Mouse (Mus musculus) embryonic facial prominence, embryonic 14.5 days (tissue): Measurements from ENCODE around the gene AU022252. TPM values are rescaled to one million over a fixed set of nuclear protein-coding genes. Genes with fewer than 3 reads are reported as not detected.
"Not testable (repeated sequence)": the region's sequence is repeated elsewhere in the genome, so short reads cannot be mapped to it uniquely, and the experiment has no call there.

Source experiments
- ATAC-seq: fragments of 200-750 bp; cut with Nextera tagmentation; 2 replicates; pipeline ENCODE4 v1.8.0; 2017; ENCODE audit warnings: low read depth, moderate number of reproducible peaks, moderate TSS enrichment
- DNase-seq: peaks from one replicate; pipeline ENCODE4 v3.0.0-alpha.2; 2015; ENCODE audit warnings: low spot score
- H3K27ac ChIP-seq: fragments of 300-500 bp; sonication (generic); replicated peaks from 2 replicates; pipeline ENCODE4 v1.5.1; 2014; ENCODE audit warnings: low read depth, mild to moderate bottlenecking, low read length, moderate library complexity
- H3K27me3 ChIP-seq: fragments of 300-500 bp; sonication (generic); replicated peaks from 2 replicates; pipeline ENCODE4 v1.6.1; 2014; ENCODE audit warnings: low read length; ENCODE audit not compliant: control insufficient read depth, insufficient read depth
- H3K36me3 ChIP-seq: fragments of 300-500 bp; sonication (generic); 2 replicates; pipeline ENCODE4 v1.6.1; 2014; ENCODE audit warnings: low read length, mixed read lengths; ENCODE audit not compliant: control insufficient read depth, insufficient read depth
- H3K4me1 ChIP-seq: fragments of 300-500 bp; sonication (generic); 2 replicates; pipeline ENCODE4 v1.6.1; 2014; ENCODE audit warnings: antibody characterized with exemption, low read length; ENCODE audit not compliant: control insufficient read depth, insufficient read depth
- H3K4me2 ChIP-seq: fragments of 300-500 bp; sonication (generic); 2 replicates; pipeline ENCODE4 v1.6.1; 2014; ENCODE audit warnings: low read depth, mild to moderate bottlenecking, low read length, moderate library complexity, mixed read lengths
- H3K4me3 ChIP-seq: fragments of 300-500 bp; sonication (generic); 2 replicates; pipeline ENCODE4 v1.5.1; 2014; ENCODE audit warnings: low read depth, mild to moderate bottlenecking, low read length
- H3K9ac ChIP-seq: fragments of 300-500 bp; sonication (generic); 2 replicates; pipeline ENCODE4 v1.6.1; 2014; ENCODE audit warnings: low read depth, mild to moderate bottlenecking, low read length, moderate library complexity, mixed read lengths
- H3K9me3 ChIP-seq: fragments of 300-500 bp; sonication (generic); 2 replicates; pipeline ENCODE4 v1.6.1; 2016; ENCODE audit warnings: low read length; ENCODE audit not compliant: control insufficient read depth
- WGBS: fragments of 180-500 bp; shearing (Covaris S2); extraction: QIAGEN DNeasy Blood & Tissue Kit; methylation state at CpG from one replicate; pipeline ENCODE4 v1.1.7; 2014; 5-methylcytosine and 5-hydroxymethylcytosine counted together
- polyA plus RNA-seq: library from polyadenylated mRNA; unstranded; fragments of >200 nt; fragmentation: Nextera tagmentation; extraction: Ambion mirVana; gene quantifications from 2 replicates; pipeline ENCODE4 v1.2.1, GENCODE M21; 2014

AU022252 gene
- 28.1 and 31.4 TPM in 2 replicates for polyA plus RNA-seq

DNA sequence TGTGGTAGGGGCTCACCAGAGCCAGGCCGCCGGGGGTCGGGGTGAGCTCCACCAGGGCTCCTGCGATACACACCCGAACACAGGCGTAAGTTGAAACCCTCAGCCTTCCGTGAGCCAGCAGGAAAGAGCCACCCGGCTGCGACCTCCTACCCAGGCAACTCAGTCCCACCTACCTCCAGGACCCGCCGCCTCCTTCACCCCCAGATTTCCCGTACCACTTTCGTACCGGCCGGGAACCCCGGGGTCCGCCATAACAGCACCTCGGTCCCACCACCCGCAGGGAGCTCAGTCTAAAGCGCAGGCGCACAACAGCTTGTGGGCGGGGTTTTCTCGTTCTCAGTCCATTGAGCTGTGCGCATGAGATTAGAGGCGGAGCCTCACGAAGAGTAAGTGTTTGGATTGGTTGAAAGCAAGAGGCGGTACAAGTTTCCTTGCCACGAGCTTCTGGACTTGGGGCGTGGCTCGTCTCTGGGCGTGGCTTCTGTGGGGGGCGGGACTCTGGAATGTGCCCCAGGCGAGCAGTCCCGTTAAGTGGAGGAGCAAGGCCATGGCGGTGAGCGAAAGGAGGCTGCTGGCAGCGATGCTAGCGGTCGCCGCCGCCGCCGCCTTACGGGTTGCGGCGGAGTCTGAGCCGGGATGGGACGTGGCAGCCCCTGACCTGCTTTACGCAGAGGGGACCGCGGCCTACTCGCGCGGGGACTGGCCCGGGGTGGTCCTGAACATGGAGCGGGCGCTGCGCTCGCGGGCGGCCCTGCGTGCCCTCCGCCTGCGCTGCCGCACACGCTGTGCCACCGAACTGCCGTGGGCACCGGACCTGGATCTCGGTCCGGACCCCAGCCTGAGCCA is at the start of gene AU022252, which contains the start of gene P3h1:
AU022252 (minus strand) TSS at position 303 of the 846 bp plus-strand sequence.
P3h1 (plus strand) TSS at position 506 of the 846 bp plus-strand sequence.
- Histone ChIP-seq H3K4me2 (peak within 1 kb of the TSS; percentile 81), H3K9ac (peak within 1 kb of the TSS; percentile 91), H3K27ac (peak within 1 kb of the TSS; percentile 70), H3K27me3 (no peaks in the 10 kb centered on the region), H3K9me3 (no peaks in the 10 kb centered on the region), H3K4me3 (peak within 1 kb of the TSS; percentile 95), H3K36me3 (peaks cover 35% of the 10 kb centered on the region), H3K4me1 (peaks cover 11% of the 10 kb centered on the region)
- 0% methylated on average over 35 of the region's 71 CpGs for WGBS
- DNase-seq (peak; percentile 100), ATAC-seq (peak; percentile 96)

DNA sequence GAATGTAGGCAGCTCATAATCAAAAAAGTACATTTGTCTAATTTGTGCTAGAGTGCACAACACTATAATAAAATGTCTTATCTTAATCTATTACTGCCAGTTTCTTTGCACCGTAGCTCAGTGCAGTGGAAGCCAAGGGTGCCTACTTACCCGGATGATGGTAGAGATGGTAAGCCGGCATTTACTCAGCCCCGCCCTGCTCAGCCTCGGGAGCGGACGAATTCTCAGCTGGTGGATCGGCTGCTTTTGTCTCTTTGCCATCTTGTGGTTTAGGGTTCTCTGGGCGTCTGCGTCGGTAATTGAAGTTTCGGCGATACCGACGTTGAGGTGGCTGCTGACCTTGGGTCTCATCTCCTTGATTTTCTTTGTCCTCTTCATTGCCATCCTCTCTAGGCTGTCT is 46.3 kb upstream of the AU022252 start:
- not testable (repeated sequence) for ATAC-seq, DNase-seq, H3K4me1 ChIP-seq, H3K9ac ChIP-seq, H3K4me3 ChIP-seq, H3K4me2 ChIP-seq, H3K27ac ChIP-seq, H3K9me3 ChIP-seq, H3K27me3 ChIP-seq
- H3K36me3 ChIP-seq, result peaks cover 93% of the 10 kb centered on the region
- 88% methylated on average over 15 of the region's 15 CpGs for WGBS

DNA sequence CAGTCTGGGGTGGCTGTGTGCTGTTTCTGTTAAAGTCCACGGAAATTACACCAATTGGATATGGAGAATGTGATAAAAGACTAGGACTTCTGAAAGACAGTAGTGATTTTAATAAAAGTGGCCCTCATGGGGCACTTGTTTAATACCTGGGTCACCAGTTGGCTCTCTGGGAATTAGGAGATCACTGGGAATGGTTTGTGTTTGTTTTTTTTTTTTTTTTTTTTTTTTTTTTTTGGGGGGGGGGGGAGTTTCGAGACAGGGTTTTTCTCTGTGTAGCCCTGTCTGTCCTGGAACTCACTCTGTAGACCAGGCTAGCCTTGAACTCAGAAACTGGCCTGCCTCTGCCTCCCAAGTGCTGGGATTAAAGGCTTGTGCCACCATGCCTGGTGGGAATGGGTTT is 43.2 kb upstream of the AU022252 start:
- H3K4me2 ChIP-seq, result no peak overlapping the region
- no peaks in the 10 kb centered on the region for H3K9me3 ChIP-seq
- peaks cover 94% of the 10 kb centered on the region for H3K36me3 ChIP-seq
- WGBS, result 78% methylated on average over 2 of the region's 2 CpGs
- ATAC-seq (no peak), DNase-seq (no peak)
- no peaks in the 10 kb centered on the region for H3K4me1 ChIP-seq
- no peak overlapping the region; the same call in 1 of the 2 replicates for H3K27ac ChIP-seq
- H3K27me3 ChIP-seq, result no peaks in the 10 kb centered on the region
- no peak overlapping the region for H3K9ac ChIP-seq
- no peak overlapping the region for H3K4me3 ChIP-seq

DNA sequence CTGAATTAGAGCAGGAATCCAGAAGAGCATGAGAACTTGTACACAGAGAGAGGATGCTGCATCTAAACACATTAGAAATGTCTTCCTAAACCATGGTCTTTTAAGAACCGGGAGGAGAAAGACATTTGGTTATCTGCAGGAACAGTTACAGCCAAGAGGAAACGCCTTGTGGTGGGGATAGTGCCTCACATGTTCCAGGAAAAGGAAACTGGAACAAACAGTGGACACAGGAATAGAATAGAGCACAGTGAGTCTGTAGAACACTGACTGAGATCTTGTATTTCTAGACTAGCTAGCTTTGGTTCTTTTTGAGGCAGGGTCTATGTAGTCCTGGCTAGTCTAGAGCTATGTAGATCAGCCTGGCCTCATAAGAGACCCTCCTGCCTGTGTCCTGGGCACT is 42.7 kb upstream of the AU022252 start:
- H3K4me2 ChIP-seq, result no peak overlapping the region
- no peak overlapping the region for H3K4me3 ChIP-seq
- no peaks in the 10 kb centered on the region for H3K9me3 ChIP-seq
- no peak overlapping the region; the same call in 1 of the 2 replicates for H3K27ac ChIP-seq
- WGBS, result 75% methylated on average over 2 of the region's 2 CpGs
- H3K27me3 ChIP-seq, result no peaks in the 10 kb centered on the region
- DNase-seq (no peak), ATAC-seq (no peak)
- H3K4me1 ChIP-seq, result no peaks in the 10 kb centered on the region
- H3K36me3 ChIP-seq, result peaks cover 95% of the 10 kb centered on the region
- H3K9ac ChIP-seq, result no peak overlapping the region

DNA sequence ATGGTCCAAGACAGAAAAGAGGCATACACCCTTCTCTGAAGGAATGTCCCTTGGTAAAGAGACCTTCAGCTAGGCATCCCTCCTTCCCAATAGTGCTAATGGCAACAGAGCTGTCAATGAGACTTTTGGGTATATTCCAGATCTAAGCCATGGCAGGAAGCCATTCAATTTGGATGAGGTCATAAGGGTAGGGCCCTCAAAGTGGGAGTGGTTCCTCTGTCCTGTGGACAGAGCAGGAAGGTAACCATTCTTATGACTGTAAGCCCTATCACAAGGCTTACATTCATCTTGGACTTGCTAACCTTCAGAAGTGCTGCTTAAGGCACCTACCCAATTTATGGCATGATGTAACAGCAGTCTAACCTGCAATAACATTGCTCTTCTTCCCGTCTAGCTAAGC is 42.1 kb upstream of the AU022252 start:
- Histone ChIP-seq H3K4me1 (no peaks in the 10 kb centered on the region), H3K27me3 (no peaks in the 10 kb centered on the region), H3K4me3 (no peak overlapping the region), H3K9ac (no peak overlapping the region), H3K36me3 (peaks cover 94% of the 10 kb centered on the region), H3K4me2 (no peak overlapping the region), H3K27ac (no peak overlapping the region), H3K9me3 (no peaks in the 10 kb centered on the region)
- WGBS, result 84% methylated on average over 1 of the region's 1 CpGs
- ATAC-seq, result no peak
- no peak for DNase-seq

DNA sequence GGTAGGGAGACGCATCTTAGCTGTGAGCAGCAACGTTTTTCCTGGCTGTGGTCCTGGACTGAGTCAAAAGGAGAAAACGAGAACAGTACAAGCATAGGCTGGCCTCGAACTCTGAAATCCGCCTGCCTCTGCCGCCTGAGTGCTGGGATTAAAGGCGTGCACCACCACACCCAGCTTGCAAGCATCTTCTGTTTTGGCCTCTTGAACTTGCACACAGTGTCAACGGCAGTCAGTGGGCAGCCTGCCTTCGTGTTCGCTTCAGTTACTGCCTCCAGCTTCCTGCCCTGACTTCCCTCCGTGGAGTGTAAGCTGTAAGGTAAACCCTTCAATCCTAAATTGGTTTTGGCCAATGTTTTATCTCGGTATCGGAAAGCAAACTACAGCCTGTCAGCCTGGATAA is 34.1 kb upstream of the AU022252 start:
- Histone ChIP-seq H3K4me3 (no peak overlapping the region), H3K4me1 (no peaks in the 10 kb centered on the region), H3K36me3 (peaks cover 19% of the 10 kb centered on the region), H3K27ac (no peak overlapping the region), H3K4me2 (no peak overlapping the region), H3K9ac (no peak overlapping the region), H3K9me3 (no peaks in the 10 kb centered on the region), H3K27me3 (no peaks in the 10 kb centered on the region)
- no peak for DNase-seq
- WGBS, result 73% methylated on average over 13 of the region's 13 CpGs
- ATAC-seq, result no peak

DNA sequence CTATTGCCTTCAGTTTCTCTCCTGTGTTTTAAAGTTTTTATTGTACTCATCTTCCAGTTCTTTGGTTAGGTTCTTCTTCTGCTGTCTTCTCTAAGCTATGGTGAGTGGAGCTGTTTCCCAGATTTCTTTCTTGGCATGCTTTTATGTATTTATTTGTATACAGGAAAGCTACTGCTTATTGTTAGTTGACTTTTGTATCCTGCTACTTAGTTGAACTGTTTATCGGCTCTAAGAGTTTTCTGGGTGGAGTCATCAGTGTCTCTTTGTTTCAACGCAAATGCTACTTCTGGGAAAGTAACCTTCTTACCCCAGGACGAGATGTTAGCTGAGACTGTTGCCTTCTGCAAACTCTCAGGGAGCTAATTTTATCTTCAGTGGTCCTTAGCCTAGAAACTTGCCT is 30.9 kb upstream of the AU022252 start:
- Histone ChIP-seq H3K4me1 (no peaks in the 10 kb centered on the region), H3K9ac (no peak overlapping the region)
- ATAC-seq, result no peak

GRCm38 (mm10) chr4:119262483-119262882 is 30.0 kb upstream of the AU022252 start:
- no peak for ATAC-seq
- DNase-seq, result no peak
- H3K9ac ChIP-seq, result no peak overlapping the region

More for the DNA sequence above, 30.9 kb upstream of the AU022252 start:
- Histone ChIP-seq H3K4me2 (no peak overlapping the region), H3K27me3 (no peaks in the 10 kb centered on the region), H3K36me3 (no peaks in the 10 kb centered on the region), H3K27ac (no peak overlapping the region), H3K4me3 (no peak overlapping the region), H3K9me3 (no peaks in the 10 kb centered on the region)
- WGBS, result 72% methylated on average over 3 of the region's 3 CpGs
- no peak for DNase-seq

More at GRCm38 (mm10) chr4:119262483-119262882, 30.0 kb upstream of the AU022252 start:
- Histone ChIP-seq H3K36me3 (no peaks in the 10 kb centered on the region), H3K4me2 (no peak overlapping the region), H3K9me3 (no peaks in the 10 kb centered on the region), H3K27ac (no peak overlapping the region), H3K27me3 (no peaks in the 10 kb centered on the region), H3K4me1 (no peaks in the 10 kb centered on the region), H3K4me3 (no peak overlapping the region)
- WGBS, result 88% methylated on average over 5 of the region's 5 CpGs
